Mouse (Mus musculus) lung, adult 2 months (tissue): Measurements from ENCODE around the gene Hist1h2bh.
"Not testable (repeated sequence)": the region's sequence is repeated elsewhere in the genome, so short reads cannot be mapped to it uniquely, and the experiment has no call there.

ENCODE experiments used
- CTCF ChIP-seq: fragments of 200-500 bp; IDR thresholded peaks from 2 replicates; pipeline ENCODE4 v1.5.1; 2011; ENCODE audit warnings: mild to moderate bottlenecking, low read length, control low read depth; ENCODE audit not compliant: insufficient read depth
- POLR2A ChIP-seq: fragments of 200-500 bp; IDR thresholded peaks from 2 replicates; pipeline ENCODE4 v1.6.1; 2011; ENCODE audit warnings: low read depth, mild to moderate bottlenecking, control low read depth, low read length, borderline replicate concordance; ENCODE audit errors: extremely low read depth

DNA sequence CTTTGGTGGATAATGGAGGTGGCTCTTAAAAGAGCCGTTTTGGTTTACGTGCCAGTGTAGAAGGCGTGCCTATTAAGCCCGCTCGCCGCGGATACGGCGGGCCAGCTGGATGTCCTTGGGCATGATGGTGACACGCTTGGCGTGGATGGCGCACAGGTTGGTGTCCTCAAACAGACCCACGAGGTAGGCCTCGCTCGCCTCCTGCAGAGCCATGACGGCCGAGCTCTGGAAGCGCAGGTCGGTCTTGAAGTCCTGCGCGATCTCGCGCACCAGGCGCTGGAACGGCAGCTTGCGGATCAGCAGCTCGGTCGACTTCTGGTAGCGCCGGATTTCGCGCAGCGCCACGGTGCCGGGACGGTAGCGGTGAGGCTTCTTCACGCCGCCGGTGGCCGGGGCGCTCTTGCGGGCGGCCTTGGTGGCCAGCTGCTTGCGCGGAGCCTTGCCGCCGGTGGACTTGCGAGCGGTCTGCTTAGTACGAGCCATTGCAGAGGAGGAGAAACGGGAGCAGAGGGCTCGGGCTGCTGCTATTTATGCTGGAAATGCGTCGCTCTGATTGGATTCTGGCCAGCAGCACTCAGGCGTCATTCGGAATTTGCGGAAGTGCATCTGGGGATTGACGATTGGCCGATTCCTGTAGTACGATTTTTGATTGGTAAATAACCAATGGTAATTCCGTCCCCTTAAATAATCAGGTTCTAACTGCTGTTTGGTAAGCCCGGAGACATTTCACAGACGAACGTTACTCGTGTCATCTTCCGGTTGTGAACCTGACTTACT is 18.9 kb upstream of the Hist1h2bh start, which contains the start of gene Hist1h3e:
- peak; percentile 95 for TF ChIP-seq POLR2A
- TF ChIP-seq CTCF = not testable (repeated sequence)
